Mouse (Mus musculus): ENCODE measurements at regions not wholly inside any gene's neighbourhood (a gene's known extent, or its start where the extent isn't known, plus 50 kb on each side); places are given as distances from the start of the nearest gene placed in this dataset.

DNA sequence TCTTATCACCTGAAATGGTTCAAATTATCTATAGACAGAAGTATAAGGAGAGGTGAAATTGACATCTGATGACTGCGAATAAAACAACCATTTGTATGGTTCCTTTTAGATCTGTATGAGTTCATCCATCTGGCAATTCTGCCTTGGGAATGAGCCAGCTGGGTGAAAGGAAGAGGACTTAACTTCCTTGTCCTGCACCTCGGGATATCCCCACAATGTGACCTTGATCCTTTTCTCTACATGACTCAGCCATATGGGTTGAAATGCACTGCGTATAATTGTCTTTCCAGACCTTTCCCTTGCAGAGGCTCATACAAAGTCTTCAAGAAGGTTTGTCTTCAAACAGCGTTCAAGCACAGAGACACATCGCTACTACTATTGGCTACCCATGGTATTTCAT, 292.6 kb upstream of the Pitrm1 start:
- Histone ChIP-seq H3K4me1 (peaks cover 6% of the 10 kb centered on the region; the same call in 1 of the 2 replicates), H3K36me3 (no peaks in the 10 kb centered on the region), H3K9me3 (no peaks in the 10 kb centered on the region), H3K4me3 (no peak overlapping the region), H3K27me3 (ENCODE audit: insufficient read depth, poor library complexity, severe bottlenecking) (no peaks in the 10 kb centered on the region), H3K27ac (no peak overlapping the region)
- WGBS: 92% methylated on average over 5 of the region's 5 CpGs
- DNase-seq (ENCODE audit: low spot score): no peak

DNA sequence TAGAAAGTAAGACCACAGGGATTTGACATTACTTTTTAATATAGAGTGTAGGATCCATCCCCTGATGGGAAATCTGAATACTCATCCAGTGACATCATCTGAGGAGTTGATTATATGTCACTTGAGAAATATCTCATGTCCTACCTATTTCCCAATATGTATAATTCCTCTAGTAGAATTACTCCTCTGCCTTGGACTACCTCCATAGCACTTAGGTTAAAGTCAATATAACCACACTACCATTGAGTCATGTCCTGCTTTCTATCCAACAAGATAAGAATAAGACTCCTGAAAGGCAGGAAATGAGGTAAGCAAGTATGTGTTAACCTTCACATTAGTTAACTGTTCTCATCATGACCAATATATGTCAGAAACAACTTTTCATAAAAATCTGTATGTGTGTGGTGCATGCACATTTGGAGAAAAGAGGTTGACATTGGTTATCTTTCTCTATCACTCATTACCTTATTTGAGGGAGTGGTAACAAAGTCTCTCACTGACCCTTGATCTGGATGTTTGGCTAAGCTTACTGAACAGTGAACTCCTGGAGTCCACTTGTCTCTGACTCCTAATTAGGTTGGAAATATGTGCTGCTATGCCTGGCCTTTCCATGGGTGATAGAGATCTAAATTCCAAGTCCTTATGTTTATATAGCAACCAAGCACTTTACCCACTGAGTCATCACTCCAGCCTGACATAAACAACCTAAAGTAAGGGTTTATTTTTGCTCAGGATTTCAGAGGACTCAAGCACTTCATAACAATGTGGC, 292.0 kb upstream of the Pitrm1 start:
- Histone ChIP-seq H3K27me3 (ENCODE audit: insufficient read depth, poor library complexity, severe bottlenecking) (no peaks in the 10 kb centered on the region), H3K9me3 (no peaks in the 10 kb centered on the region), H3K4me3 (no peak overlapping the region), H3K36me3 (no peaks in the 10 kb centered on the region), H3K27ac (no peak overlapping the region), H3K4me1 (peaks cover 5% of the 10 kb centered on the region; the same call in 1 of the 2 replicates)
- DNase-seq (ENCODE audit: low spot score): no peak

DNA sequence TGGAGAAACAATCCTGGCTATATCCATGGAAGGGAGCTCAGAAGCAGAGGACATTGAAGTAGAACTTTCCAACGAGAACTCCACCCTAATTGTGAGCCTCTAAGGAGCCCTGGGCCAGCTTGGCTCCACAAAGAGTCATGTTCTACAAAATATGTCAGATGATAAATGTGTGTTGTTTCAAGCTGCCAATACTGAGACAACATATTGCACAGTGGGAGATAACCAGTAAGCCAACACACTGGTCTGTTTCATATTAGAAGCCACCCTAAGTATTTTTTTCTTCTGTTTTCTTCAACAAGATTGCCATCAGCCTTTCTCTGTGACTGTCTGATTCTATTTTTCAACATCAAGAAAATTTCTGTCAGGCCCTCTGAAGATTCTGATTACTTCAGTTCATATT, 289.5 kb upstream of the Pitrm1 start:
- WGBS: 66% methylated on average over 1 of the region's 1 CpGs
- Histone ChIP-seq H3K9me3 (no peaks in the 10 kb centered on the region), H3K36me3 (no peaks in the 10 kb centered on the region), H3K27me3 (ENCODE audit: insufficient read depth, poor library complexity, severe bottlenecking) (no peaks in the 10 kb centered on the region), H3K4me3 (no peak overlapping the region), H3K4me1 (no peaks in the 10 kb centered on the region), H3K27ac (no peak overlapping the region)
- DNase-seq (ENCODE audit: low spot score): no peak

DNA sequence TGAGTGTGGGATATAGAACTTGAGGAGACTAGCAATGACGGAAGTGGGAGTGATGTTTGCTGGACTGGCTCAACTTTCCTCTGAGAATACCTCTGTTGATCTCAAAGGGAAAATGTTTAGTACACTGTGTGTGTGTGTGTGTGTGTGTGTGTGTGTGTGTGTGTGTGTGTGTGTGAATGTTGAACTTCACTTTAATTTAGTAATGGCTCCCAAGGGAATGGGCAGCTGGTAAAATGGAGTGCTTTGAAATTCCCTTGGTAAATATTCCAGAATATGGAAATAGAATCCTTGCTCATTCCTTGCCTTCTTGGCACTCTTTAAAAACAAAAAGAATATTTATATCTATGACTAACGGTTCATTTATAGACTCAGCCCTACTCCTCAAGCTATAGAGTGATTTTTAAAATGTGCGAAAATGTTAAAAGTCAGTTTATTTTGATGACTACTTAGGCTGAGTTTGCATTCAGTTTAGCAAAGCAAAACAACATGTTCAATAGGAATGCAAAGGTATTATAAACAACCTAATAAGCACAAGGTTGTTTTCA, 287.6 kb upstream of the Pitrm1 start:
- no peaks in the 10 kb centered on the region for H3K27me3 ChIP-seq (ENCODE audit: insufficient read depth, poor library complexity, severe bottlenecking)
- no peaks in the 10 kb centered on the region for H3K36me3 ChIP-seq
- H3K27ac ChIP-seq: no peak overlapping the region
- no peaks in the 10 kb centered on the region for H3K9me3 ChIP-seq
- H3K4me1 ChIP-seq: no peaks in the 10 kb centered on the region
- 77% methylated on average over 3 of the region's 3 CpGs for WGBS
- H3K4me3 ChIP-seq: no peak overlapping the region
- DNase-seq (ENCODE audit: low spot score): no peak

DNA sequence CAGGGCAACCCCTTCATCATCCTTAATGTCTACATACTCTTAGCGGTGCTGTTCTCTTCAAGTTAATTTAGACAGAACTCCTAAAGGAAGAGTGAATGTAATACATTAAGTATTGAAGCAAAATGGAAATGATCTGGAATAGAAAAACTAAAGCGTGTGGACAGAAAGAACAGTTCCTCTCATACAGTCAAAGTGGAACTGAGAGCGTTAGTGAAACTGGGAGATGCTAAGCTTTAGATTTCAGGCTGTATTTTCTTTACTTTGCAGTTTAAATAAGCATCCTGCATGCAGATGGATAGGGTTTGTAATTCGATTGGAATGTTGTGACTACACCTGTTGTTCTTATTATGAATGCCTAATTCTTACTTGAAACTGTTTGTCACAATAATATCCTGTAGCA, 286.5 kb upstream of the Pitrm1 start:
- H3K4me3 ChIP-seq: no peak overlapping the region
- no peaks in the 10 kb centered on the region for H3K36me3 ChIP-seq
- no peak for DNase-seq (ENCODE audit: low spot score)
- H3K27me3 ChIP-seq (ENCODE audit: insufficient read depth, poor library complexity, severe bottlenecking): no peaks in the 10 kb centered on the region
- no peak overlapping the region for H3K27ac ChIP-seq
- WGBS: 84% methylated on average over 4 of the region's 4 CpGs
- H3K9me3 ChIP-seq: no peaks in the 10 kb centered on the region
- H3K4me1 ChIP-seq: no peaks in the 10 kb centered on the region

DNA sequence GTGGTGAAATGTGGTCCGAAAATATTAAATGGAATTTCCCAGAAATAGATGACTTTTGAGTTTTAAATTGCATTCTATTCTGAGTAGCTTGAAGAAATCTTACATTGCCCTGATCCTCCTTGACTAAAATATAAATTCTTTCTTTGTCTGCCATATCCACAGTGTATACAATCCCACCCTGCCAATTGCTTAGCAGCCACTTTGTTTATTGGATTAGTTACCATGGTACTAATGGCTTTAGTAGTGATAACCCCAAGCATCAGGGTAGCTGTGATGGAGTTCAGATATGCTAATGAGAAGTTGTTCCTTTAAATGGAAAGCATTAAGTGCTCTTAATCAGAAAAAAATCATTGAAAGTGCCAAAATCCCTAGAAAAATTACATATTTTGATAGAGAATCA, 277.4 kb upstream of the Pitrm1 start:
- Histone ChIP-seq H3K27ac (no peak overlapping the region), H3K9me3 (no peaks in the 10 kb centered on the region), H3K4me3 (no peak overlapping the region), H3K4me1 (no peaks in the 10 kb centered on the region), H3K27me3 (ENCODE audit: insufficient read depth, poor library complexity, severe bottlenecking) (no peaks in the 10 kb centered on the region), H3K36me3 (no peaks in the 10 kb centered on the region)
- DNase-seq (ENCODE audit: low spot score): no peak
- 86% methylated on average over 1 of the region's 1 CpGs for WGBS

DNA sequence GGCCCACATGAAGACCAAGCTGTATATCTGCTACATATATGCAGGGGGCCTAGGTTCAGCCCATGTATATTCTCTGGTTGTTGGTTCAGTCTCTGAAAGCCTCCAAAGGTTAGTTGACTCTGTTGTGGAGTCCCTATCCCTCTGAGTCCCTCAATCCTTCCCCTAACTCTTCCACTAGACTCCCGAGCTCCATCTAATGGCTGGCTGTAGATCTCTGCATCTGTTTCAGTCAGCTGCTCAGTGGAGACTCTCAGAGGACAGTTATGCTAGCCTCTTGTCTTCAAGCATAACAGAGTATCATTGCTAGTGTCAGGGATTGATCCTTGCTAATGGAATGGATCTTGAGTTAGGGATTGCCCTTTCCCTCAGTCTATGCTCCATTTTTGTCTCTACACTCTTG, 275.0 kb upstream of the Pitrm1 start:
- 79% methylated on average over 1 of the region's 1 CpGs for WGBS
- no peak for DNase-seq (ENCODE audit: low spot score)
- H3K4me3 ChIP-seq: no peak overlapping the region
- H3K9me3 ChIP-seq: no peaks in the 10 kb centered on the region
- H3K27me3 ChIP-seq (ENCODE audit: insufficient read depth, poor library complexity, severe bottlenecking): no peaks in the 10 kb centered on the region
- H3K27ac ChIP-seq: no peak overlapping the region
- no peaks in the 10 kb centered on the region for H3K36me3 ChIP-seq
- no peaks in the 10 kb centered on the region for H3K4me1 ChIP-seq

DNA sequence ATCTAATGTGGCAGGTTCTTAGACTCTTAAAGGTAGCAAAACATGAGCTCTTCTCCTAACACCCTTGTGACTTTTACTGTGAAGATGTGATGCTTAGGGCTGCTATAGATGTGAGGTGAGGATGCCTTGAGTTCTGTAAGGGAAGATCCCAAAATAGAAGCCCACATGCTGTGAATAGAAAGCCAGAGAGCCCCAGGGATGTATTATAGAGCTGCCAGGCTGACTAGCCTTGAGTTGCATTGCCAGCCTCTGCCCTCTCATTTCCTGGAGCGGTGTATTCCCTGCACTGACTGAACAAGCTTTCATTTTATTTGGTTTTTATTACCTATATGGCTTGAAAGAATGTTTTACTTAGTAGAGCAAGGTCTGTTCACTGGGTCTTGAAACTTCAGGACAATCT, 267.9 kb upstream of the Pitrm1 start:
- Histone ChIP-seq H3K4me3 (no peak overlapping the region), H3K9me3 (no peaks in the 10 kb centered on the region), H3K27me3 (ENCODE audit: insufficient read depth, poor library complexity, severe bottlenecking) (no peaks in the 10 kb centered on the region), H3K27ac (no peak overlapping the region), H3K4me1 (no peaks in the 10 kb centered on the region), H3K36me3 (no peaks in the 10 kb centered on the region)
- no peak for DNase-seq (ENCODE audit: low spot score)
- WGBS: 88% methylated on average over 1 of the region's 1 CpGs

DNA sequence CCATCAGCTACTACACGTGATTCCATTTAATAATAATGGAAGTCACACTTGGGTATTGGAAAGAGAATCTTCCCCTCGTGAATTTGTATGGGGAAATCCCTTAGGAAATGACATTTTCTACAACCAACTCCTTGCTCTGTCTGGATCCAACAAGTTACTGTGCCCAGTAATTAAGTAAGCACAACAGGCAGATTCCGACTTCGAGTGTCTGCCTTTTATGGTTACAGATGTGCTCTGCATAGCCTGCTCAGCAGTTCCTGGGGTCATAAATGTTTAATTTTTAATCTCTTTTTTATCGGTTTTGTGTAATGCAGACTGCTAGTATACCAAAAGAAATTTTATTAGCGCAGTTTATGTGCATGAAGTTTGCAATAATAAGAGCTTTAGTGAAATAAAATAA, 259.8 kb upstream of the Pitrm1 start:
- H3K27me3 ChIP-seq (ENCODE audit: insufficient read depth, poor library complexity, severe bottlenecking): no peaks in the 10 kb centered on the region
- 78% methylated on average over 6 of the region's 6 CpGs for WGBS

DNA sequence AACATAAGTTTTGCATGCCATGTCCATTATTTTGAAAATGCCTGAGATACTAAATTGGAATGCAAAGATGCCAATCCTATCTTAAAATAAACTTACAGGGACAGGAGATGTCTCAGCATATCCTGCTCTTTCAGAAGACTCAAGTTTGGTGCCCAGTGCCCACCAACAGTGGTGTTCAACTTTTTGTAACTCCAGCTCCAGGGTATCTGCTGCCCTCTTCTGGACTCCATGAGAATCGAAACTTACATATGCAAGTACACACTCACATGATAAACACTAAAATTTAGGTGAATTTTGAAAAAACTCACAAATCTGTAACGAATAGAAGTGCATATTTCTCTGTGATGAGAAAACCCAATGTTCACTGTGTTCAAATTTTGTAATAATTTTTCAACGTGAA, 255.9 kb upstream of the Pitrm1 start:
- H3K36me3 ChIP-seq: no peaks in the 10 kb centered on the region
- no peak for DNase-seq (ENCODE audit: low spot score)
- H3K4me3 ChIP-seq: no peak overlapping the region
- H3K27ac ChIP-seq: no peak overlapping the region
- no peaks in the 10 kb centered on the region for H3K9me3 ChIP-seq
- 47% methylated on average over 3 of the region's 3 CpGs for WGBS
- H3K4me1 ChIP-seq: peaks cover 4% of the 10 kb centered on the region; the same call in 1 of the 2 replicates
- H3K27me3 ChIP-seq (ENCODE audit: insufficient read depth, poor library complexity, severe bottlenecking): no peaks in the 10 kb centered on the region

More for the DNA sequence above, 259.8 kb upstream of the Pitrm1 start:
- Histone ChIP-seq H3K4me3 (no peak overlapping the region), H3K9me3 (no peaks in the 10 kb centered on the region), H3K36me3 (no peaks in the 10 kb centered on the region), H3K4me1 (no peaks in the 10 kb centered on the region), H3K27ac (no peak overlapping the region)
- DNase-seq (ENCODE audit: low spot score): no peak

DNA sequence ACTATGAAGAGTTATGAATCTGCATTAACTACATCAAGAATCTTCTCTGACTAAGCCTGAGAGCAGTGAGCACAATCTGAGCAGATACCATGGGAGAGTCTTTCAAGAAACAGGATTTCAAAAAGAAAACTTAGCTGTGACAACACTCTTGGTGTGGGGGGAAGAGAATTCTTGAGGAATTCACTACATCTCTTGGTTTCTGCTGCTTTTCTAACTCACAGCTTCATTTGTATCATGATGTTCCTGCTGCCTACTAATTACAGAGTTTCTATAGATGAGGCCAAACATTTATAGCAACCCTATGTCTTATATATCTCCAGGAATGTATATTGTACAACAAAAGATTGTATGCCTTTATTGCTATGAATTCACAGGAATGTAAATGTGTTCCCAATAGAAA, 242.2 kb upstream of the Pitrm1 start:
- H3K27me3 ChIP-seq (ENCODE audit: insufficient read depth, poor library complexity, severe bottlenecking): no peaks in the 10 kb centered on the region
- H3K9me3 ChIP-seq: no peaks in the 10 kb centered on the region
- H3K36me3 ChIP-seq: no peaks in the 10 kb centered on the region
- no peaks in the 10 kb centered on the region for H3K4me1 ChIP-seq
- no peak for DNase-seq (ENCODE audit: low spot score)
- no peak overlapping the region for H3K4me3 ChIP-seq
- no peak overlapping the region for H3K27ac ChIP-seq

DNA sequence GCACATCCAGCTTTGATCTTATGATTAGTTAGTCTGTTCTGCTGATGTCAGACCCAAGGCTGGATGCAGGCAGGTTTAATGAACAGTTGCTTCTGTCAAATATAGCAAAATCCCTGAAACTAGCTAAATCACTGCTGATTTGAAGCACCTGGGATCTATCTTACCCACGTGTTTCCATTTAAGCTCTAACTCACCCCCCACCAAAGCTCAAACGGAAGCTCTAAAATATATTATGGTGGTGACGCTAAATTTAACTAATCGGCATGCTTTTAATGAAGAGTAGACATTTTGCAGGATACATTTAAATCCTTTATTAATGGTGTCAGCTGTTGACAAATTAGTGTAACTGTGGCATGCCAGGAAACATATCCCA, 241.3 kb upstream of the Pitrm1 start:
- Histone ChIP-seq H3K36me3 (no peaks in the 10 kb centered on the region), H3K27me3 (ENCODE audit: insufficient read depth, poor library complexity, severe bottlenecking) (no peaks in the 10 kb centered on the region), H3K4me1 (no peaks in the 10 kb centered on the region), H3K9me3 (no peaks in the 10 kb centered on the region), H3K4me3 (no peak overlapping the region), H3K27ac (no peak overlapping the region)
- no peak for DNase-seq (ENCODE audit: low spot score)
- WGBS: 79% methylated on average over 4 of the region's 4 CpGs

DNA sequence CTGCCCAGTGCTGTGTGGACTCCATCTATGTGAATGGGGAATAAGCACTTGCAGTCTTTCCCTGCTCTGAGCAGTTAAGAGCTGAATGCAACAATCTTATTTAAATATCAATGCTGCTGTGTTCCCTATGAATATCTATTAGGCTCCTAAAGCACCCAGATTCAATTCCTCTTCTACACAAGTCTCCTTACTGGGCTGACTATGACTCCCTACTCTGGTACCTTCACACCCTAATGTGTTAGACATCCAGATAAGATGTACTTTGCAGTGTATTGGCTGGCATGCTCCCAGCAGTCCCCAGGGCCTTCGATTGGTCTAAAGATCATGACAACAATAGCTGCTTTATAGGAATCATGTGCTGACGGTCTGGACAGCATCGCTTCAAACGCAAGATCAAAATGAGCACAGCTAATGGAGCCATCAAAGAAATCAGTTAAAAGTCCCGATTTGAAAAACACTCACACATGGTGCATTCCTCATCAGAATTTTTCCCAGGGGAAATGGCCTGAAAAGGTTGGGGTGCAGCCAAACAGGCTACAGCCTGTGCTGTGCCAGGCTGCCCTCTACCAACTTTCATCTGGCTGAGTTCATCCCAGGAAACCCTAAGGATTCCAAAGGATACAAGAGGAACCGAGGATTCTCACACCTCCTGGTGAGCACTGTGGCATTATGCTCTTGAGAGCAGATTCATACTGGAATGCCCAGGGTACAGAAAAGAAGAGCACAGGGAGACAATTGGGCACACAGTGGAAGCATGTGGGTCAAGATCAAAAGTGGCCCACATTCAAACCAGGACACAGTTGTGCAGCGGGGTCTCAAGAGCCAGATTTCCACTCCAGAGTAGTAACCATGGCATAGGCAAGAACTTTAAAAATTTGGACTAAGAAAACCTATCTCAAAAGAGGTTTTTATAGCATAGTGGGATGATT, 240.7 kb upstream of the Pitrm1 start:
- H3K27ac ChIP-seq: no peak overlapping the region
- H3K4me1 ChIP-seq: no peaks in the 10 kb centered on the region
- no peak overlapping the region for H3K4me3 ChIP-seq
- no peaks in the 10 kb centered on the region for H3K36me3 ChIP-seq
- no peak for DNase-seq (ENCODE audit: low spot score)
- H3K27me3 ChIP-seq (ENCODE audit: insufficient read depth, poor library complexity, severe bottlenecking): no peaks in the 10 kb centered on the region
- 80% methylated on average over 7 of the region's 7 CpGs for whole genome bisulfite sequencing
- H3K9me3 ChIP-seq: no peaks in the 10 kb centered on the region

Data from heart, embryonic 10.5 days (tissue).